Mouse (Mus musculus): ENCODE results near the gene Trmt1. TPM values are rescaled to one million over a fixed set of nuclear protein-coding genes. Genes with fewer than 3 reads are reported as not detected.
"Not testable (repeated sequence)": the region's sequence is repeated elsewhere in the genome, so short reads cannot be mapped to it uniquely, and the experiment has no call there.

Gene Trmt1
- polyA plus RNA-seq, 1 experiment from 2014 or later, result 51.6 TPM

- not testable (repeated sequence) for H3K27ac ChIP-seq (replicated peaks); H3K4me1 ChIP-seq; ATAC-seq (ENCODE audit: extremely low read depth, insufficient number of reproducible peaks, low FRiP score, low TSS enrichment); H3K9me3 ChIP-seq; H3K4me3 ChIP-seq; H3K4me2 ChIP-seq; H3K27me3 ChIP-seq (replicated peaks); H3K9ac ChIP-seq
- 76% methylated on average over 5 of the region's 5 CpGs for WGBS
- peaks cover 69% of the 10 kb centered on the region for H3K36me3 ChIP-seq
These were observed 15.7 kb upstream of the Trmt1 start for GRCm38 (mm10) chr8:84670295-84671006.

GRCm38 (mm10) chr8:84677305-84677704 lies 8.8 kb upstream of the Trmt1 start:
- Histone ChIP-seq H3K27ac (replicated peaks) (no peak overlapping the region), H3K9ac (no peak overlapping the region), H3K36me3 (peaks cover 61% of the 10 kb centered on the region), H3K4me1 (peaks cover 24% of the 10 kb centered on the region), H3K9me3 (no peaks in the 10 kb centered on the region), H3K27me3 (replicated peaks) (no peaks in the 10 kb centered on the region), H3K4me2 (no peak overlapping the region), H3K4me3 (no peak overlapping the region)
- ATAC-seq (ENCODE audit: extremely low read depth, insufficient number of reproducible peaks, low FRiP score, low TSS enrichment), result no peak
- WGBS, result 86% methylated on average over 5 of the region's 5 CpGs

DNA sequence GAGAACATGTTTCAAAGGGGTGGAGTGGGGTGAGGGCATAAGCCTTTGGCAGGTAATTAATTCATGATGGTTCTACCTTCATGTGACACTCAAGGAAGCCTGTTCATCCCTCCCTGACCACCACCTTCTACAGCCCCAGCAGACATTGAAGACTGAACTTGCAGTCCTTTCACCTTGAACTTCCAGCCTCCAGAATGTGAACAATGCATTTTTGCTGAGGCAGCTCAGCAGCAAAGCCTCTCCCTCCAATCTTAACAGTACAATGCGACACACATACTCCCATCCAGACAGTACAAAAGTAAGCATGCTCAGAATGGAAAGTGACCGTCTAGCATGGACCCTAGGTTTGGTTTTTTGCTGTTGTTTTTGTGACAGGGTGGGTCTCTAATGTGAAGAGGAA lies 4.6 kb upstream of the Trmt1 start:
- Histone ChIP-seq H3K36me3 (peaks cover 38% of the 10 kb centered on the region), H3K4me1 (peaks cover 56% of the 10 kb centered on the region), H3K4me2 (no peak overlapping the region), H3K27me3 (replicated peaks) (no peaks in the 10 kb centered on the region), H3K9me3 (no peaks in the 10 kb centered on the region), H3K27ac (replicated peaks) (0 out of 2 replicates have a peak overlapping the region, but pooled peaks have one; percentile 48), H3K9ac (peak overlapping the region; percentile 33; the same call in 1 of the 2 replicates), H3K4me3 (no peak overlapping the region)
- 63% methylated on average over 2 of the region's 2 CpGs for WGBS
- no peak for ATAC-seq (ENCODE audit: extremely low read depth, insufficient number of reproducible peaks, low FRiP score, low TSS enrichment)

- H3K9me3 ChIP-seq, result no peaks in the 10 kb centered on the region
- peaks cover 56% of the 10 kb centered on the region for H3K4me1 ChIP-seq
- ATAC-seq (ENCODE audit: extremely low read depth, insufficient number of reproducible peaks, low FRiP score, low TSS enrichment), result no peak
- H3K36me3 ChIP-seq, result peaks cover 31% of the 10 kb centered on the region
- peak overlapping the region; percentile 33 for H3K9ac ChIP-seq
- no peak overlapping the region for H3K4me2 ChIP-seq
- peak overlapping the region; percentile 48; the same call in 1 of the 2 replicates for H3K27ac ChIP-seq (replicated peaks)
- WGBS, result 74% methylated on average over 2 of the region's 2 CpGs
- no peaks in the 10 kb centered on the region for H3K27me3 ChIP-seq (replicated peaks)
- H3K4me3 ChIP-seq, result no peak overlapping the region
These were observed 3.9 kb upstream of the Trmt1 start for GRCm38 (mm10) chr8:84682257-84682656.

- Histone ChIP-seq H3K9me3 (no peaks in the 10 kb centered on the region), H3K27me3 (replicated peaks) (no peaks in the 10 kb centered on the region), H3K27ac (replicated peaks) (no peak overlapping the region), H3K4me1 (peaks cover 63% of the 10 kb centered on the region), H3K4me3 (no peak overlapping the region), H3K36me3 (peaks cover 29% of the 10 kb centered on the region), H3K9ac (no peak overlapping the region), H3K4me2 (no peak overlapping the region)
- no peak for ATAC-seq (ENCODE audit: extremely low read depth, insufficient number of reproducible peaks, low FRiP score, low TSS enrichment)
- 57% methylated on average over 3 of the region's 3 CpGs for WGBS
These were observed 1.6 kb upstream of the Trmt1 start for GRCm38 (mm10) chr8:84684537-84684936.

DNA sequence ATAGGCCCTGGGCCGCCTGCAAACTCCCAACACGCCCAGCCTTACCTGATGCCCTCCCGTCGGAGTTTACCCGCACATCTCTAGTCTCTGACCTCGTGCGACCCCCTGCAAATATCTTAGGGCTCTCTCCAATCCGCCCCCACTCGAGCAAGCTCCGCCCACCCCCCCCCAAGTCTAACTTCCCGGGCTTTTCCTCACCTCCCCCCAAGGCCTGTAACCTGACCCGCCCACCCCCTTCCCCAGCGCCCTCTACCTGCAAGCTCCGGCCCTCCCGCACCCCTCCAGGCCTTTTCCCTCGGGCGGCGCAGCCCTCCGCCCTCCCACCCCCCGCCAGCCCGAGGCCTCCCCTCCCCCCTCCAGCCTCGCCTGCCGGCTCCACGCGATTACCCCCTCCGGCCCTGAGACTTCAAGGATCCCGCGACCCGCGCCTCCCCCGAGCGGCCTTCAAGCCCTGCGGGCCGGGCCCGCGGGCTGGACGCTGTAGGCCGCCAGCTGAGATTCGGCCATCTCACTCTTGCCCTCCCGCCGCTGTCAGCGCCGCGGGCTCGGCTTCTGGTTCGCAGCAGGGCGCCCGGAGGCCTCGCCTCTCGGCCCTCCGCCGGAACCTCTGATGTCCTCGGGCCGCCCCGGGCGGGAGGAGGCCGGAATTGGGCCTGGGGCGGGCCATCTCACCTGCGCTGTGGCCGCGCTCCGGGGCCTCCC lies 1.0 kb downstream of the Trmt1 start:
- peaks cover 59% of the 10 kb centered on the region for H3K4me1 ChIP-seq
- peak; percentile 28 for ATAC-seq (ENCODE audit: extremely low read depth, insufficient number of reproducible peaks, low FRiP score, low TSS enrichment)
- no peaks in the 10 kb centered on the region for H3K9me3 ChIP-seq
- H3K4me2 ChIP-seq, result peak overlapping the region; percentile 82
- H3K27me3 ChIP-seq (replicated peaks), result no peaks in the 10 kb centered on the region
- H3K4me3 ChIP-seq, result peak overlapping the region; percentile 100
- H3K9ac ChIP-seq, result peak overlapping the region; percentile 100
- WGBS, result under 1% methylated on average over 58 of the region's 62 CpGs
- peaks cover 34% of the 10 kb centered on the region for H3K36me3 ChIP-seq
- peak overlapping the region; percentile 96 for H3K27ac ChIP-seq (replicated peaks)

DNA sequence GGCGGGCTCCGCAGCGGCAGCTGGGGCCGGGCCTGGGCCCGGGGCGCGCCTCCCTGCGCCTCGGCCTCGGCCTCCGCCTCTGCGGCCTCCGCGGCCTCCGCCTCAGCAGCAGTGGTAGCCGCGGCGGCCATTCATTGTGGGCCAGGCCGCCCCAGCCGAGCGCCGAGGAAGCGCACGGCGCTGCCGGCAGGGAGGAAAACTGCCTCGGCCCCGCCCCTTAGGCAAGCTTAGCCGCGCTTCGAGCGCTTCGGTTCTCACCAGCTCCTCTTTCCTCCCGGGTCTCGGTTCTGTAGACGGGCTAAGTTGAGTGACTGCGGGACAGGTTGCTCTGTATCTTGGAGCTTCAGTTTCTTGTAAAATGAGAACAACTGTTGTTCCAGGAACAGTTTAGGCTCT lies 1.6 kb downstream of the Trmt1 start, which contains the start of gene Nacc1:
Gene Nacc1 (minus strand): TSS at position 158 of the 396 bp plus-strand sequence.
- Histone ChIP-seq H3K36me3 (peaks cover 34% of the 10 kb centered on the region), H3K4me2 (peak within 1 kb of the TSS; percentile 82), H3K27ac (replicated peaks) (peak within 1 kb of the TSS; percentile 96), H3K9ac (peak within 1 kb of the TSS; percentile 100), H3K4me3 (peak within 1 kb of the TSS; percentile 100), H3K9me3 (no peaks in the 10 kb centered on the region), H3K4me1 (peaks cover 53% of the 10 kb centered on the region), H3K27me3 (replicated peaks) (no peaks in the 10 kb centered on the region)
- 1% methylated on average over 35 of the region's 37 CpGs for WGBS
- ATAC-seq (ENCODE audit: extremely low read depth, insufficient number of reproducible peaks, low FRiP score, low TSS enrichment), result peak; percentile 72

- under 1% methylated on average over 47 of the region's 47 CpGs for whole genome bisulfite sequencing
- no peaks in the 10 kb centered on the region for H3K9me3 ChIP-seq
- H3K9ac ChIP-seq, result peak overlapping the region; percentile 92
- H3K36me3 ChIP-seq, result peaks cover 37% of the 10 kb centered on the region
- peak overlapping the region; percentile 90 for H3K4me3 ChIP-seq
- peak overlapping the region; percentile 82 for H3K4me2 ChIP-seq
- ATAC-seq (ENCODE audit: extremely low read depth, insufficient number of reproducible peaks, low FRiP score, low TSS enrichment), result peak; percentile 62; the same call in 1 of the 2 replicates
- H3K4me1 ChIP-seq, result peaks cover 45% of the 10 kb centered on the region
- no peaks in the 10 kb centered on the region for H3K27me3 ChIP-seq (replicated peaks)
- peak overlapping the region; percentile 77 for H3K27ac ChIP-seq (replicated peaks)
These were observed 3.2 kb downstream of the Trmt1 start for GRCm38 (mm10) chr8:84689091-84689915.

DNA sequence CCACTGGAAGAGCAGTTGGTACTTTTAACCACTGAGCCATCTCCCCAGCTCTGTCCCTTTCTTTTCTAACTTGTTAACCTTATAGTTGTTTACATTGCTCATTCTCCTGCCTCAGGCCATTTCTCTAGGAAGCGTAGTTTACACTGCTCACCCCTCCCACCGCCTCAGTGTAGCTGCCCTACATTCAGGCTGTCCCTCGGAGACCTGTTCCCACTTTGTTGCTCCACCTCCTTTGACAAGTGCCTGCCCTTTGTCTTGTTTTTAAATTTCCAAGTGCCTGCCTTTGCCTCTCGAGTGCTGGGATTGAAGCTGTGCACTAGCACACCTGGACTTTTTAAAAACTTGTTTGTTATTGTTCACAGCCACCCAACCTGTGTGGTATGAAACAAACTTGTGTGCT lies 7.2 kb downstream of the Trmt1 start:
- Histone ChIP-seq H3K4me2 (no peak overlapping the region), H3K36me3 (peaks cover 76% of the 10 kb centered on the region), H3K27ac (replicated peaks) (no peak overlapping the region), H3K4me1 (peaks cover 21% of the 10 kb centered on the region), H3K4me3 (no peak overlapping the region), H3K27me3 (replicated peaks) (no peaks in the 10 kb centered on the region), H3K9me3 (no peaks in the 10 kb centered on the region), H3K9ac (no peak overlapping the region)
- 67% methylated on average over 4 of the region's 4 CpGs for WGBS
- ATAC-seq (ENCODE audit: extremely low read depth, insufficient number of reproducible peaks, low FRiP score, low TSS enrichment), result no peak

GRCm38 (mm10) chr8:84695140-84695539 lies 9.0 kb downstream of the Trmt1 start:
- H3K9me3 ChIP-seq, result no peaks in the 10 kb centered on the region
- WGBS, result 90% methylated on average over 6 of the region's 6 CpGs
- no peak for ATAC-seq (ENCODE audit: extremely low read depth, insufficient number of reproducible peaks, low FRiP score, low TSS enrichment)
- H3K4me3 ChIP-seq, result no peak overlapping the region
- peaks cover 90% of the 10 kb centered on the region for H3K36me3 ChIP-seq
- H3K27me3 ChIP-seq (replicated peaks), result no peaks in the 10 kb centered on the region
- H3K27ac ChIP-seq (replicated peaks), result no peak overlapping the region
- peaks cover 23% of the 10 kb centered on the region for H3K4me1 ChIP-seq
- no peak overlapping the region for H3K9ac ChIP-seq
- H3K4me2 ChIP-seq, result no peak overlapping the region

Data from heart, embryonic 13.5 days (tissue).